ENCODE assay signal across 23 mouse cellular contexts in genomic region chr5:134123846-134124245, GRCm38 (mm10). TPM values are rescaled to one million over a fixed set of nuclear protein-coding genes. Genes with fewer than 3 reads are reported as not detected.
DNase-seq lines count a peak whose midpoint lies in the region; ATAC-seq and TF ChIP-seq lines count a peak whose summit lies in the region.
"Had no signal": no experiment of that assay in that cellular context is flagged by ENCODE, and none has a peak within 500 bp of the region (broad histone marks: within the 10 kb centered on the region; RNA-seq: fewer than 3 reads in every experiment).

No protein-coding gene starts in this region.

- peak overlapping the region; percentile 94 for H3K27ac ChIP-seq in gastrocnemius, adult 2 months
- peak overlapping the region; percentile 62; the same call in 1 of the 2 replicates for H3K27ac ChIP-seq in heart, embryonic 10.5 days
- H3K27ac ChIP-seq in heart, postnatal 0 days (ENCODE audit: low read depth), result peak overlapping the region; percentile 77
- no peak overlapping the region for H3K27ac ChIP-seq in hindbrain, embryonic 11.5 days (ENCODE audit: low read depth, low read length)
- no peak overlapping the region for H3K27ac ChIP-seq in thymus, adult 2 months (ENCODE audit: control insufficient read depth, insufficient read depth, low read length)
- H3K27ac ChIP-seq: forebrain, embryonic 15.5 days; hindbrain, embryonic 12.5 days; left cerebral cortex, adult 2 months; liver, embryonic 12.5 days; neural tube, embryonic 15.5 days; stomach, embryonic 15.5 days had no signal

- ATAC-seq in heart, postnatal 0 days (ENCODE audit: insufficient read depth, low read depth), result peak; percentile 78
- ATAC-seq in hindbrain, embryonic 11.5 days (ENCODE audit: low FRiP score), result no peak
- ATAC-seq: forebrain, embryonic 15.5 days; inflammation-experienced regulatory T-cells, adult 6 months; liver, embryonic 12.5 days; midbrain, embryonic 16.5 days had no signal

- TF ChIP-seq CTCF in gastrocnemius, adult 2 months (IDR thresholded peaks at IDR 0.05), result no peak
- TF ChIP-seq CTCF in heart, postnatal 0 days (IDR thresholded peaks at IDR 0.05; ENCODE audit: low read depth), result no peak
- TF ChIP-seq CTCF in thymus, adult 2 months (IDR thresholded peaks at IDR 0.05; ENCODE audit: borderline replicate concordance, control insufficient read depth, extremely low read depth, insufficient read depth, low read length, poor library complexity), result no peak

- peaks cover 24% of the 10 kb centered on the region for H3K36me3 ChIP-seq in heart, embryonic 10.5 days
- H3K36me3 ChIP-seq in heart, postnatal 0 days (replicated peaks; ENCODE audit: control insufficient read depth, insufficient read depth, low read length), result peaks cover 6% of the 10 kb centered on the region; the same call in 1 of the 2 replicates
- H3K36me3 ChIP-seq in hindbrain, embryonic 11.5 days (ENCODE audit: control insufficient read depth, insufficient read depth, low read length), result peaks cover 4% of the 10 kb centered on the region; the same call in 1 of the 2 replicates
- H3K36me3 ChIP-seq in thymus, adult 2 months (ENCODE audit: control insufficient read depth, insufficient read depth, low read length), result no peaks in the 10 kb centered on the region
- H3K36me3 ChIP-seq: liver, embryonic 12.5 days had no signal

- no peak overlapping the region for H3K4me2 ChIP-seq in heart, postnatal 0 days (ENCODE audit: low read depth, low read length)
- no peak overlapping the region for H3K4me2 ChIP-seq in hindbrain, embryonic 11.5 days (replicated peaks; ENCODE audit: low read depth, low read length)
- H3K4me2 ChIP-seq: forebrain, embryonic 15.5 days; hindbrain, embryonic 12.5 days; liver, embryonic 12.5 days; neural tube, embryonic 15.5 days; stomach, embryonic 15.5 days had no signal

- no peaks in the 10 kb centered on the region for H3K27me3 ChIP-seq in heart, embryonic 10.5 days (ENCODE audit: insufficient read depth, poor library complexity, severe bottlenecking)
- no peaks in the 10 kb centered on the region for H3K27me3 ChIP-seq in heart, postnatal 0 days (ENCODE audit: control insufficient read depth, insufficient read depth, low read length)
- H3K27me3 ChIP-seq in hindbrain, embryonic 11.5 days (ENCODE audit: control insufficient read depth, insufficient read depth, low read length), result no peaks in the 10 kb centered on the region
- no peaks in the 10 kb centered on the region for H3K27me3 ChIP-seq in thymus, adult 2 months (ENCODE audit: control insufficient read depth, insufficient read depth, low read length)
- H3K27me3 ChIP-seq: forebrain, embryonic 15.5 days; hindbrain, embryonic 12.5 days; liver, embryonic 12.5 days; neural tube, embryonic 15.5 days; stomach, embryonic 15.5 days had no signal

- H3K9ac ChIP-seq in heart, postnatal 0 days (replicated peaks; ENCODE audit: low read depth, low read length), result no peak overlapping the region
- no peak overlapping the region for H3K9ac ChIP-seq in hindbrain, embryonic 11.5 days (ENCODE audit: low read depth, low read length)
- H3K9ac ChIP-seq: forebrain, embryonic 15.5 days; hindbrain, embryonic 12.5 days; liver, embryonic 12.5 days; neural tube, embryonic 15.5 days; stomach, embryonic 15.5 days had no signal

- H3K9me3 ChIP-seq in heart, embryonic 10.5 days, result no peaks in the 10 kb centered on the region
- peaks cover 5% of the 10 kb centered on the region; the same call in 1 of the 2 replicates for H3K9me3 ChIP-seq in heart, postnatal 0 days (replicated peaks; ENCODE audit: control insufficient read depth, low read length)
- no peaks in the 10 kb centered on the region for H3K9me3 ChIP-seq in hindbrain, embryonic 11.5 days (ENCODE audit: control insufficient read depth, low read length)
- H3K9me3 ChIP-seq: forebrain, embryonic 15.5 days; hindbrain, embryonic 12.5 days; liver, embryonic 12.5 days; neural tube, embryonic 15.5 days; stomach, embryonic 15.5 days had no signal

- intact Hi-C loops in gastrocnemius, adult 2 months (cut with DNase I), result no loop called here

- peaks cover 48% of the 10 kb centered on the region for H3K4me1 ChIP-seq in heart, embryonic 10.5 days
- peaks cover 20% of the 10 kb centered on the region for H3K4me1 ChIP-seq in heart, postnatal 0 days (ENCODE audit: control insufficient read depth, insufficient read depth)
- H3K4me1 ChIP-seq in hindbrain, embryonic 11.5 days (replicated peaks; ENCODE audit: control insufficient read depth, insufficient read depth, low read length), result 0 out of 2 replicates have a peak, but pooled peaks cover 2% of the 10 kb centered on the region
- no peaks in the 10 kb centered on the region for H3K4me1 ChIP-seq in thymus, adult 2 months (replicated peaks; ENCODE audit: control insufficient read depth, insufficient read depth, low read length)
- H3K4me1 ChIP-seq: liver, embryonic 12.5 days had no signal

- no peak for TF ChIP-seq POLR2A in thymus, adult 2 months (IDR thresholded peaks at IDR 0.05; ENCODE audit: control insufficient read depth, extremely low read depth, insufficient read depth, low read length, poor library complexity)

- no peak overlapping the region for H3K4me3 ChIP-seq in gastrocnemius, adult 2 months
- H3K4me3 ChIP-seq in heart, embryonic 10.5 days, result no peak overlapping the region
- no peak overlapping the region for H3K4me3 ChIP-seq in heart, postnatal 0 days (ENCODE audit: low read depth, low read length)
- no peak overlapping the region for H3K4me3 ChIP-seq in hindbrain, embryonic 11.5 days (ENCODE audit: low read depth, low read length)
- no peak overlapping the region for H3K4me3 ChIP-seq in thymus, adult 2 months (ENCODE audit: control insufficient read depth, insufficient read depth, low read length)
- H3K4me3 ChIP-seq: erythroblast, embryonic 14.5 days; forebrain, embryonic 15.5 days; hindbrain, embryonic 12.5 days; left cerebral cortex, adult 2 months; liver, embryonic 12.5 days; neural tube, embryonic 15.5 days; stomach, embryonic 15.5 days had no signal

- peak; percentile 82 for DNase-seq in gastrocnemius, adult 2 months
- peak; percentile 25 for DNase-seq in gastrocnemius, postnatal 10 days
- DNase-seq in heart, embryonic 10.5 days (ENCODE audit: low spot score), result no peak
- peak; percentile 70 for DNase-seq in heart, postnatal 0 days (ENCODE audit: low spot score)
- DNase-seq in spleen, postnatal 10 days (ENCODE audit: low spot score in 2 of 2), result no peak
- DNase-seq in hindbrain, embryonic 11.5 days (ENCODE audit: low spot score), result no peak
- DNase-seq in thymus, adult 2 months, result no peak
- DNase-seq: cerebellum, adult 18-20 months; cerebellum, postnatal 36 days; kidney, adult 9 months; kidney, postnatal 25 days; left cerebral cortex, postnatal 4 days; lung, adult 2 months; thymus, adult 18-20 months had no signal

- TF ChIP-seq EP300 in heart, postnatal 0 days (IDR thresholded peaks at IDR 0.05; ENCODE audit: low read depth), result no peak

- WGBS in heart, embryonic 10.5 days, result 68% methylated on average over 6 of the region's 6 CpGs
- 36% methylated on average over 6 of the region's 6 CpGs for WGBS in heart, postnatal 0 days
- 84% methylated on average over 6 of the region's 6 CpGs for WGBS in hindbrain, embryonic 11.5 days
- WGBS in thymus, adult 2 months, result 92% methylated on average over 6 of the region's 6 CpGs

RNA-seq across cellular contexts. Expression of gene Castor2, which starts 24.3 kb away (rescaled TPM):
- total RNA-seq in gastrocnemius, adult 2 months (2021), result 10 to 100 TPM; 34.8 to 47.1 TPM
- total RNA-seq in gastrocnemius, postnatal 10 days (2021), result 10 to 100 TPM; 63.2 to 63.5 TPM
- polyA plus RNA-seq in heart, embryonic 10.5 days (2016; fragmentation: Nextera tagmentation; extraction: Ambion mirVana), result 5.1 and 5.8 TPM in 2 replicates
- 3.9 and 6.3 TPM in 2 replicates for total RNA-seq in heart, postnatal 0 days (2014; rRNA removed; ENCODE audit: low replicate concordance)
- 5.2 and 5.5 TPM in 2 replicates for polyA plus RNA-seq in heart, postnatal 0 days (2015; fragmentation: Nextera tagmentation; extraction: Ambion mirVana)
- polyA plus RNA-seq in hindbrain, embryonic 11.5 days (2014; fragmentation: Nextera tagmentation; extraction: Ambion mirVana), result 12.3 and 13.2 TPM in 2 replicates
- polyA plus RNA-seq in thymus, adult 2 months (2012; rRNA removed), result 15.9 and 18.0 TPM in 2 replicates

RNA-seq across cellular contexts. Expression of gene Rcc1l, which starts 52.7 kb away (rescaled TPM):
- 10 to 100 TPM; 24.1 to 25.1 TPM for total RNA-seq in gastrocnemius, adult 2 months (2021)
- total RNA-seq in gastrocnemius, postnatal 10 days (2021), result 10 to 100 TPM; 17.2 to 17.4 TPM
- polyA plus RNA-seq in heart, embryonic 10.5 days (2016; fragmentation: Nextera tagmentation; extraction: Ambion mirVana), result 32.9 and 36.7 TPM in 2 replicates
- 19.7 and 23.5 TPM in 2 replicates for total RNA-seq in heart, postnatal 0 days (2014; rRNA removed; ENCODE audit: low replicate concordance)
- polyA plus RNA-seq in heart, postnatal 0 days (2015; fragmentation: Nextera tagmentation; extraction: Ambion mirVana), result 19.5 and 22.1 TPM in 2 replicates
- 21.8 and 22.8 TPM in 2 replicates for polyA plus RNA-seq in hindbrain, embryonic 11.5 days (2014; fragmentation: Nextera tagmentation; extraction: Ambion mirVana)
- polyA plus RNA-seq in thymus, adult 2 months (2012; rRNA removed), result 18.0 and 20.4 TPM in 2 replicates

RNA-seq across cellular contexts. Expression of gene Gtf2ird2, which starts 60.0 kb away (rescaled TPM):
- 1 to 10 TPM; 6.1 to 6.4 TPM for total RNA-seq in gastrocnemius, adult 2 months (2021)
- total RNA-seq in gastrocnemius, postnatal 10 days (2021), result 1 to 10 TPM; 6.1 to 7.2 TPM
- 5.4 and 6.3 TPM in 2 replicates for polyA plus RNA-seq in heart, embryonic 10.5 days (2016; fragmentation: Nextera tagmentation; extraction: Ambion mirVana)
- 4.9 and 25.1 TPM in 2 replicates for total RNA-seq in heart, postnatal 0 days (2014; rRNA removed; ENCODE audit: low replicate concordance)
- polyA plus RNA-seq in heart, postnatal 0 days (2015; fragmentation: Nextera tagmentation; extraction: Ambion mirVana), result 4.0 and 4.2 TPM in 2 replicates
- 7.1 and 8.2 TPM in 2 replicates for polyA plus RNA-seq in hindbrain, embryonic 11.5 days (2014; fragmentation: Nextera tagmentation; extraction: Ambion mirVana)
- polyA plus RNA-seq in thymus, adult 2 months (2012; rRNA removed), result 9.7 and 9.9 TPM in 2 replicates

Comparison
In these comparisons a context has a peak if more than half of its experiments do, and no peak if none do; other contexts are left out.
1. DNase-seq: peak in gastrocnemius, adult 2 months (single experiment), gastrocnemius, postnatal 10 days (single experiment) and heart, postnatal 0 days (single experiment); none in heart, embryonic 10.5 days (single experiment), spleen, postnatal 10 days (0 of 2), hindbrain, embryonic 11.5 days (single experiment) and thymus, adult 2 months (single experiment).
2. H3K27ac ChIP-seq: peak in gastrocnemius, adult 2 months (single experiment), heart, embryonic 10.5 days (single experiment) and heart, postnatal 0 days (single experiment); none in hindbrain, embryonic 11.5 days (single experiment) and thymus, adult 2 months (single experiment).